Mouse (Mus musculus) cerebellum, adult 2 months (tissue): ENCODE results near the gene Unc119.

Experiments used
- CTCF ChIP-seq: fragments of 200-500 bp; IDR thresholded peaks from 2 replicates; pipeline ENCODE4 v1.5.1; 2011; ENCODE audit warnings: low read depth, mild to moderate bottlenecking, control low read depth, low read length, moderate library complexity, borderline replicate concordance; ENCODE audit not compliant: insufficient read depth
- POLR2A ChIP-seq: fragments of 200-500 bp; IDR thresholded peaks from 2 replicates; pipeline ENCODE4 v1.6.1; 2011; ENCODE audit warnings: low read length, control low read depth, borderline replicate concordance; ENCODE audit not compliant: insufficient read depth

- TF ChIP-seq CTCF (no peak), POLR2A (no peak)
These were observed 49.4 kb downstream of the Unc119 start for GRCm38 (mm10) chr11:78392728-78393127.
